Mouse (Mus musculus): Measurements from ENCODE around the gene Pla2g12a. TPM values are rescaled to one million over a fixed set of nuclear protein-coding genes. Genes with fewer than 3 reads are reported as not detected.

The Pla2g12a gene
- total RNA-seq, 2 experiments from 2014 or later, result 109 to 118 TPM

Other genes starting within 250 kb of the Pla2g12a start
- 1.9 and 9.8 TPM in 2 replicates for gene Egf, start 123.3 kb upstream of the Pla2g12a start, total RNA-seq (2014; fragmentation: Nextera tagmentation)
- 0.09 and 5.9 TPM in 2 replicates for gene Egf, start 123.3 kb upstream of the Pla2g12a start, total RNA-seq (2017)
- gene Lrit3, start 74.6 kb upstream of the Pla2g12a start, total RNA-seq (2014; fragmentation: Nextera tagmentation), result not detected in 2 replicates
- not detected in 2 replicates for gene Lrit3, start 74.6 kb upstream of the Pla2g12a start, total RNA-seq (2017)
- gene Rrh, start 56.0 kb upstream of the Pla2g12a start, total RNA-seq (2014; fragmentation: Nextera tagmentation), result 0.64 TPM in 1 of 2 replicates, not detected in the other
- gene Rrh, start 56.0 kb upstream of the Pla2g12a start, total RNA-seq (2017), result 0.75 and 0.88 TPM in 2 replicates
- 211 and 243 TPM in 2 replicates for gene Gar1, start 47.2 kb upstream of the Pla2g12a start, total RNA-seq (2014; fragmentation: Nextera tagmentation)
- gene Gar1, start 47.2 kb upstream of the Pla2g12a start, total RNA-seq (2017), result 51.3 and 56.8 TPM in 2 replicates
- gene Cfi, start 42.7 kb upstream of the Pla2g12a start, total RNA-seq (2014; fragmentation: Nextera tagmentation), result not detected in 2 replicates
- gene Cfi, start 42.7 kb upstream of the Pla2g12a start, total RNA-seq (2017), result not detected in 2 replicates
- 35.0 and 40.7 TPM in 2 replicates for gene Casp6, start 22.8 kb downstream of the Pla2g12a start, total RNA-seq (2014; fragmentation: Nextera tagmentation)
- 12.5 and 23.8 TPM in 2 replicates for gene Casp6, start 22.8 kb downstream of the Pla2g12a start, total RNA-seq (2017)
- not detected in 2 replicates for gene Mcub, start 91.6 kb downstream of the Pla2g12a start, total RNA-seq (2014; fragmentation: Nextera tagmentation)
- gene Mcub, start 91.6 kb downstream of the Pla2g12a start, total RNA-seq (2017), result 0.84 TPM in 1 of 2 replicates, not detected in the other
- 51.2 and 58.5 TPM in 2 replicates for gene Sec24b, start 182.9 kb downstream of the Pla2g12a start, total RNA-seq (2014; fragmentation: Nextera tagmentation)
- 28.2 and 34.7 TPM in 2 replicates for gene Sec24b, start 182.9 kb downstream of the Pla2g12a start, total RNA-seq (2017)